Mouse (Mus musculus) lung, adult 2 months (tissue): ENCODE measurements at regions not wholly inside any gene's neighbourhood (a gene's known extent, or its start where the extent isn't known, plus 50 kb on each side); places are given as distances from the start of the nearest gene placed in this dataset.

Experiments
- CTCF ChIP-seq: fragments of 200-500 bp; IDR thresholded peaks from 2 replicates; pipeline ENCODE4 v1.5.1; 2011; ENCODE audit warnings: mild to moderate bottlenecking, low read length, control low read depth; ENCODE audit not compliant: insufficient read depth
- POLR2A ChIP-seq: fragments of 200-500 bp; IDR thresholded peaks from 2 replicates; pipeline ENCODE4 v1.6.1; 2011; ENCODE audit warnings: low read depth, mild to moderate bottlenecking, control low read depth, low read length, borderline replicate concordance; ENCODE audit errors: extremely low read depth

GRCm38 (mm10) chr12:9513926-9514325, 56.0 kb upstream of the Osr1 start:
- no peak for TF ChIP-seq CTCF
- TF ChIP-seq POLR2A = no peak
